Mouse (Mus musculus) layer of hippocampus, adult 8-10 months (tissue): ENCODE data around the gene Suds3. TPM values are rescaled to one million over a fixed set of nuclear protein-coding genes. Genes with fewer than 3 reads are reported as not detected.

Experiments used
- DNase-seq, 2 experiments: peaks; one replicate each; pipeline ENCODE4 v3.0.0; 2022; ENCODE audit warnings: low spot score in 2 of 2
- total RNA-seq, 4 experiments: library from RNA; stranded (reverse); gene quantifications; 2 replicates each; pipeline ENCODE4 v1.2.4; 2022

The Suds3 gene
- total RNA-seq, 4 experiments from 2014 or later, result 110 to 124 (median 116) TPM

DNA sequence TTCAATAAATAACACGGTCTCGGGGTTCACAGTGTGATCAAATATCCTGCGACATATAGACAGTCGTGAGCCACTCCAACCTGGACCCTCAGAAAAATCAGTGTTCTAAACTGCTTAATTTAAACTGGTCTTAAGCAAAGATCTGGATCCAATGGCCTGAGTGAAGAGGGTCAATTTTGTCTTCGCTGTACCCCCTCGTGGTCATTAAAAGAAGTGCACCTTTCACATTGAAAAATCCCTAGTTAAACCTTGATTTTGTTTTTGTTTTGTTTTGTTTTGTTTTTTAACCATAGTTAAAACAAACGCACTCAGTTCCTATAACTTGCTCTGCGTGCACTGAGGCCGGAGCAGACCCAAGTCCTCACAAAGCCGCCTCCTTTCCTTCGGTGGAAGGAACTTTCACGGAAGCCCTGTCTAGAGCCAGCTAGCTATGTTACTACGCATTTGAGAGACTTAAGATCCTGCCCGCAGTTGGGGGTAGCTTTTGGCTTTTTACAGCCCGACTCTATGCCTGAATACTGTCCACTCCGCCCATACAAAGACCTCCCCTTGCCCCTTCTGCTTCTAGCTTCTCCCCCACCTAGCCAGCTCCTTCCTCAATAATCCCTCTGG, 1.2 kb downstream of the Suds3 start:
- no peak for DNase-seq

DNA sequence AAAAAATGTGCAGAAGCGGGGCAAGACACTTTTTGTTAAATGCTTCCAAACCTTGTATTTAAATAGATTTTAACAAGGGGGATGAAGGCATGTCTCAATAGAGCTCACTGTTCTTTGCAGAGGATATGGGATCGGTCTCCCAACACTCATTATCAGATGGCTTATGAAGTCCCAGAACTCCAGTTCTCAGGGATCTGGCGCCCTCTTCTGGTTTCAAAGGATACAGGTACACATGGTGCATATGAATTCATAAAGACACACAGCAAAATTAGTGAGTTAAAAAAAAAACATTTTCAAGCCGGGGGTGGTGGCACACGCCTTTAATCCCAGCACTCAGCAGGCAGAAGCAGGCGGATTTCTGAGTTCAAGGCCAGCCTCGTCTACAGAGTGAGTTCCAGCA, 2.6 kb downstream of the Suds3 start:
- no peak for DNase-seq

DNA sequence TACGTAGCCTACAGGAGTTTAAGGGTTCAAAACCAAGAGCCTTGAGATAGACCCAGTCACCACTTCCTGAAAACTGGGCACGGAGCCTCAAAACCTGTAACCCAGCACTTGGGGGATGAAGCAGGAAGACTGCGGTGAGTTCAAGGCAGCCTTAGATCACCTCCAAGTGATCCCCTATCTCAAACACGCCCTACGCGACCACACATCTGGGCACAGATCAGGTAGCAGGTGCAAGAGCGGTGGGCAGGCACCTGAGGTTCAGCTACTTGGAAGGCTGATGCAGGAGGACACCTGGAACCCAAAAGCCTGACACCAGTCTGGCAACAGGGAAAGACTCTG, 4.2 kb downstream of the Suds3 start:
- DNase-seq, result no peak

DNA sequence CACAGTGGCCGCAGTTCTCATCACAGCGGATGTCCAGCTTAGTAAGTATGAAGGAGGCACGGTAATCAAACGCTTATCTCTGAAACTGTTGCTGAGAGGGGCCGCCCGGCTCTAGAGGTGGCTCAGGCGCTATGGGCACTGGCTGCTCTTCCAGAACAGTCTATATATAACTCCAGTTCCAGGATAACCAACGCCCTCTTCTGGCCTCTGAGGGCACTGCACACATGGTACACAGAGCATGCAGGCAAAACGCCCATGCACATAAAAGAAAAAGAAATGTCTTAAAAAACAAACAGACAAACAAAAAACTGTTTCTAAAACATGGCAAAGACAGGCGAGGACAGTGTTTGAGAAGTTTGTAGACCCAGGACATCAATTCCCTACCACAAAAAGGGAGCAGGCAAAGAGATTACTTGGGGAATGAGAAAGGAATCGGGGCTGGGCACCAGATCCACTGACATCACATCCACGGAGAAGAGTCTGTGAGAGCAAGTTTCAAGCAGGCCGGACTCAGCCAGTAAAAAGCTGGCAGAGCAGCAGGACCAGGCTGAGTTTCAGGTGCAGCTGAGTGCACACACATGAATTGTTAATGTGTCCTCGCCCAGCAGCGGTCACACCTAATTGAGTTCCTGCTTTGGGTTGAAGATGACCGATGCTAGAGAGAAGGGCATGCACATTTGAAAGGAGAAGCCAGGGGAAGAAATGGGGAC, 4.7 kb downstream of the Suds3 start:
- DNase-seq, result no peak

DNA sequence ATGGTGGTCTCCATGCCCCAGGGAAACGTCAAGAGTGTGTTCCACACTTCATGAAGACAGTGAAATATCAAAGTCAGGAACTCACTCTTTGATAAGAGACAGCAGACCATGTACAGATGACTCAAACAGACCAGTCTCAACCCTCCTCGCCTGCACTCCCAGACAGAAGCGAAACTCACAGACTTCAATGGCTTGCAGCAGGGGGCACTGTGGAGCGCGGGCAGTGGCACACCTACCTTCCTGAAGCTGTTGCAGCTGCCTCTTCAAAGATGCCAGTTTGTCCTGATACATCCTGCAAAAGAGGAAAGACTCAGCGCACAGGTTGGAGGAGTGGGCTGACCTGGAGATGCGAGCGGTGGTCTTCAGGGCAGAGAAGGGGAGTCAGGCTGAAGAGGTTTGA, 6.4 kb downstream of the Suds3 start:
- DNase-seq, result no peak

DNA sequence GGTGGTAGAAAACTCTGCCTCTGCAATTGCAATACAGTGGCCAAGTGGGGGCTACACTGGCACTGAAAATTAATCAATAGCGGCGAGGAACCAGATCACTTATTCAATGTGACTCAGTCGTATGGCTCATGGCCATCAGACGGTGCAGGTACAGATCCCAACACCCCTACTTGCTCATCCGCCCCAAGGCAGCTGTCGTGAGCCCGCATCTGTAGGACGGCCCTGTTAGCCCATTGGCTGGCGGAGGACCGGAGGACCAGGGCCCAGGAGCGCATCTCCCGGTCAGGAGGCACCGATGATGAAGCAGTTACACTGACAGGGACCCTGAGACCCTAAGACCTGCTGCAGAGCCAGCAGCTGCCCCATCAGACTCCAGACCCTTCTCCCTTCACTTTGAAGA, 7.2 kb downstream of the Suds3 start:
- no peak for DNase-seq

DNA sequence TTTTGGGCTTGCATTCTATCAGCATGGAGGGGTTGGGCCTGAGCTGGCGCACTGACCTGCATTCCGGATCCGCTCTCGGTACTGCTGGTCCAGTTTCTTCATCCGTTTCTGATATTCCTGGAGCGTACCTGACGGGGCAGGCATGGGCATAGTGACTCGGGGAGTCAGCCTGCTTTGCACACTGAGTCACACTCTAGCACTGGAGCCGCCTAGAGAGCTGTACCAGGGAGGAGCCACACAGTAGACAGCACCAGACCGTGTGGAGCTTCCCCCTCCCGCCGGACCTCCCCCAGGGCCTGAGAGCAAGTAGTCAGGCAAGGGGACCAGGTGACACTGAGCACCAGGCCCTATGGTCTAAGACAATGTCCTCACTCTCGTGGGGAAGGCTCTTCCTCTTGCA, 7.6 kb downstream of the Suds3 start:
- DNase-seq, result no peak

DNA sequence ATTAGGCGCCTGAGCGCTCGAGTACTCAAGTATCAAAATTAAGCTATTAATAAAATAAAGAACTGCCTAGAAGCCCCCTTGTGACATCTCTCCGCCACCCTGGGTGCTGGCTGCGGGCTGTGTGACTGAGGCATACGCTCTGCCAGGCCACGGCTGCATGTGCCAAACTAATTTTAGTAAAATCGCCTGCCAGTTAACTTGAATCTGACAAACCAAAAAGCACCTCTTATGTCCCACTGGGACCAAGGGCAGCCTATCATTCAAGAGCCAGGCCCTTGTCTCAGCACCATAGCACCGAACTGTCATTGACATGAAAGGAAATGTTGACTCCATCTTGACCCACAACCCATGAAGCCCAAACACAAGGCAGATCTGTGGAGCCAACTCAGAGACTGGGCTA, 10.2 kb downstream of the Suds3 start:
- DNase-seq, result no peak

DNA sequence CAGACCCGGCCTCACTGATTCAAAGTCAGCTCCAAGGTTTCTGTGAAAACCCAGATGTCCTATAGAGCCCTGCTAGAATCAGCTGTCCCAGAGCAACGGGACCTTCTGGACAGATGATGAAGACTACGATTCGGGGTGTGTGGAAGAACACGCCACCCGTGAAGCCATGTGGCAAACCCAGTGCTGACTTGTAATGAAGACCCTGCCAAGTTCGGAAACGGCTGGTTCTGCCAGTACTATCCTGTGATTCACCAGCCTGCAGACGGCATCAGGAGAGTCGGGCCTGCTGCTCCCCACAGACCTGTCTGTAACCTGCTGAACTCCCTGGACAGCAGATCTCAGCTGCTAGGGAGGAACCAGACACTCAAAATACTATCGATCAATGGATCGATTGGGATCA, 11.6 kb downstream of the Suds3 start:
- DNase-seq, result no peak

DNA sequence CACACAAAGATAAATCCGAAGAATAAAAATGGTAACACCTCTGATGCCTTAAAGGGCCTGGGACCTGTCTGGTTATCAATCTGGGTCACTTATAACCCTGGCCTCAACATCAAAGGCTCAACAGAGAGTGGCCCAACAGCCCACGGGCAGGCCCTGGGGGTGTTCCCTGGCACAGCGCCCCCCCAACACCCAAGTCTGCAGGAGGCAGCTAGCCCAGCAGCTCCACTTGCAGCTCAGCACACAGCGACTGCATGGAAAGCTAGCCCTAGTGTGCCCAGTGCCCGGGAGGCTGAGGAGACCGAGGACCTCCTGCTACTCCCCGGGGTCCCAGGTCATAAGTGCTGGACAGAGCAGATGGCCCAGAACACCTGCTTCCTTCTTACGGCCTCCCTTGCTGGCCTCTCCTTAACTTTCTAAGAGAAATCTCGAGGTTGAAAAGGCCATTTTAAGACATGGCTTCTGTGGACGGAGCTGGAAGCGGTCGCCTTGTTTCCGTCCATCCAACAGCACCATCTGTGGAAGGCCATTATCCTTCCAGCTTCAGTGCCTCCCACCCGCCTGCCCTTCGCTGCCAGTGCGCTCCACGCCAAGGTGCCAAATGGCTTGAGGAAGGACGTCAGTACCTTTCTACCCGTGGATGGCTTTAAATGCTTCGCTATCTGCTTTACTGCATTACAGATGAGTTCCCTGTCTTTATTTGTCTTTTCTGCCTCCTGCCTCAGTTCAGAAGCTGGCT, 12.6 kb downstream of the Suds3 start:
- no peak for DNase-seq

DNA sequence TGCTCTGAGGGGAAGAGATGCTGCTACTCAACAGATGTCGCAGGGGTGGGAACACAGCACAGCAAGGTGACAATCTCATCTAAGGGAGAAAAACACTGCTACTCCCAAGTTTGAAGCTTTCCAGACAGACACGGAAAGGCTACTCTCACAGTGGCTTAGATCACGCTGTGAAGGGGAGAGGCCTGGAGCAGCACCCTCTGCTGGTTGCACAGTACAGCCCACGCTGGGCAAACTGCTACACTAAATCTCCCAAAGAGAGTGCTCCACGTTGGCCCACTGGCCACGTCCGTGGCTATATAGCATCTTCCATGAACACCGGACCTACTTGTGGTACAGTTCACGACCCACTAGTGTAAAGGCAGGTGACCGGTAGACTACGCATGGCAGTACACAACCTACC, 16.2 kb downstream of the Suds3 start:
- no peak for DNase-seq

DNA sequence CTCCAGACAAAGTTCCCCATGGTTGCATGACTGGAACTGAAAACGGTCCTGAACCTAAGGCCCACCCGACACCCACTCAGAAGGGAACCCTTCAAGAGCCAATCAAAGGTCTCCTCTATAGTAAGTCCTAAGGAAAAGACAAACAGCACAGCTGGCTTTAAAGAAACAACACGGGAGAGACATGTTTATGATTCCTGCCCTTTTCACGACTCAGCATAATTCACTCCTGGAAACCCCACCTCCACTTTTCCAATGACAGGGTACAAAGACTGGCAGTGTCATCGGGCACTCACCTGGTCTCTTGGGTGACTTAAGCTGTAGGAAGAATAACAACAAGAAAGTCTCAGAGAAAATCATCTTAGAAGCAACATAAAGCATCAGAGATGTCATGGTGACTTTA, 16.9 kb downstream of the Suds3 start:
- no peak for DNase-seq

DNA sequence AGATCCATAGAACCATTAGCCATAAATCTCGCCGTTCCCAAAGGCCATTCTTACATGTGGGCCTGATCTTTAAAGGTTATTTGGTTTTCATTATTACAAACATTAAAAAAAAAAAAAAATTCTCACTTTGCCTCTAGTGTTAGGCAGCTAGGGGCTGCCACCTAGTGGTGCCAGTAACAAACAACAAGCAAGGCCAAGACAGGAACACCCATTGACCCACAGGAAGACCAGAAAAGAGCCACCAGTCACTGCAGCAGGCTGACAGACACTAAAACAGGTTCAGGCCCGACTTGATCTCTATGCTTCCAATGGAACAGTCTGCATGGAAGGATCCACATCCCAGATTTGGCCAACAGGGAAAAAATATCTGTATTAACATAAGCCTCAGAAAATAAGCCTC, 19.2 kb downstream of the Suds3 start:
- peak in 1 of 2 experiments; percentile 50 for DNase-seq

DNA sequence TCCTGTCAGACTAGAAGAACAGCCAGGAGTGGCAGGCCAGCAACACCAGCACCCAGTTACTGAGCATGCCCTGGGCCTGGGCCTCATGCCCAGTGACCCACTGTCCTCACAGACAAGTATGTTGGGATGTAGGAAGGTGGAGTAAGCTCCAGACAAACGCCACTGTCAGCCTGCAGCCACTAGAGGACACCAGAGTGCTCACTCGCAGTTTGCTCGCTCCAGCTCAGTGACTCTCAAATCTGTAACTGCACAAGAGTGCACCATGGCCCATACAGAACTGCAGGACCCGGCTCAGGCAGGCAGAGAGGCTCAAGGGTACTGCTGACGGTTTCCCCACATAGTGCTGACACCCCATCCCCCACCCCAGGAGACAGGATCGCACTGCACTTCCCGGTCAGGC, 21.5 kb downstream of the Suds3 start:
- peak in 1 of 2 experiments; percentile 49 for DNase-seq

DNA sequence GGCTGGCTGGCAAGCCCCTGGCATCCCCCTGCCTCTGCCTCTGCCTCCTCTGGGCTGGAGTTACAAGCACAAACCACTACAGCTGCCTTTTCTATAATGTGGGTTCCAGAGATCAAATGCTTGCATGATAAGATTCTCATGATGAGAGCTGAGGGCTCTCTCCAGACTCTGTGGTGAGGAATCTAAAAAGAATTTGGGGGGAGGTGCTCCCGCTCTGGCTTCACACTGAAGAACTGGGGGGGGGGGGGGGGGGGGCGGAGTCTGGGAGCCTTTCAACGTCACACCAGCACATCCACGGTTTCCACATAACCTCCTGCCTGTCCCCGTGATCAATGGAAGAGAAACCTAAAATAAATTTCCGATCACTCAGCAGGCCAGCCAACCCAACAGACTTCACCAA, 26.1 kb downstream of the Suds3 start:
- DNase-seq, result no peak

DNA sequence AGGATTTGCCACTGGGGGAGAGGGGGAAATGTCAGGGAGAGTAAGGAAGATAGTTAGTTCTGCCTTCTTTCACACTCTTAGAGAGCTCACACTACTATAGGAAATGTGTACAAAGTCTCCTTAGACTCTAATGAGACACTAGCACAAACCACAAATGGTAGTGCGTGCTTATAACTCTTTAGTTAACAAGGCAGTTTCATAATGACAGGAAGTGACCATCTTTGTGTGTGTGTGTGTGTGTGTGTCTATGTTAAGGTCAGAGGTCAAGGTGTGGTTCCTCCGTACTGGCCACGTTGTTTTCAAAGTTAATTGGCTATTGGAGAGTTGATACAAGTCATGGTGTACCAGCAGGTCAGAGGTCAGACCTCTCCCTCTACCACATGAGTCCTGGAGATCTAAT, 26.8 kb downstream of the Suds3 start:
- DNase-seq, result no peak

DNA sequence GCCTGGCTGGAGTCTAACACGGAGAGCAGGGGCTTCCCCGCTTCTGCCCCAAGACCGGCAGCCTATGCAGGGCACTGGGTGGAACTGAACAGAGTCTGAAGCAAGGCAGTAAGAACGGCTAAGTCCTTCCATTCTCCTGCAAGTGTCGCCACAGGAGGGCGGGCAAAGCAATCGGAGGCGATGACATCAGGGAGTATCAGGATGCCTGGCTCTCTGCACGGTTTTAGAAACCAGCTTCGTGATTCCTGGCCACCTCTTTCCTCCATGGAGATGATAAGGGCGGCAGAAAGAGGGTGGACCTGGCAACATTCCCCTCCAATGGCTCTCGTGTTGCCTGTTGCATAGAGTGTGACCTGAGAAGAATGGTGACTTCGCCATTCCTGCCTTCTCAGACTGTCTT, 28.2 kb downstream of the Suds3 start:
- no peak for DNase-seq

DNA sequence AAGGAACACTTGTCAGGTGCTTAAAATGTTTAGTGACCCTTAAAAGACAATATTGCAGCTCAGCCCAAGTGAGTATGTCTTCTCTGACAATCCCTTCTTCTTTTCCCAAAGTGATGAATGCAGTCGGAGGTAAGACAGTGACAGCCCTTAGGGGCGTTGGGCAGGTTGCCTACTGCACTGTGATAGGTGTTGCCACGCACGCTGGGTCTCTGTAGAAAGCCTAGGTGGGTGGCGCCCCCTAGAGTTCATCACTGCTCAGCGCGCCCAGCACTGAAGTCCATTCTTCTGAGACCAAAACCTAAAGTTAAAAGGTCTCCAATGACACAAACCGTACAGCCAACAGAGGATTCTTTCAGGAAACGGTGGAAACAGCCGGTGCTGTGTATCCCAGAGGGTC, 46.4 kb downstream of the Suds3 start:
- DNase-seq, result peak in 1 of 2 experiments; percentile 55

DNA sequence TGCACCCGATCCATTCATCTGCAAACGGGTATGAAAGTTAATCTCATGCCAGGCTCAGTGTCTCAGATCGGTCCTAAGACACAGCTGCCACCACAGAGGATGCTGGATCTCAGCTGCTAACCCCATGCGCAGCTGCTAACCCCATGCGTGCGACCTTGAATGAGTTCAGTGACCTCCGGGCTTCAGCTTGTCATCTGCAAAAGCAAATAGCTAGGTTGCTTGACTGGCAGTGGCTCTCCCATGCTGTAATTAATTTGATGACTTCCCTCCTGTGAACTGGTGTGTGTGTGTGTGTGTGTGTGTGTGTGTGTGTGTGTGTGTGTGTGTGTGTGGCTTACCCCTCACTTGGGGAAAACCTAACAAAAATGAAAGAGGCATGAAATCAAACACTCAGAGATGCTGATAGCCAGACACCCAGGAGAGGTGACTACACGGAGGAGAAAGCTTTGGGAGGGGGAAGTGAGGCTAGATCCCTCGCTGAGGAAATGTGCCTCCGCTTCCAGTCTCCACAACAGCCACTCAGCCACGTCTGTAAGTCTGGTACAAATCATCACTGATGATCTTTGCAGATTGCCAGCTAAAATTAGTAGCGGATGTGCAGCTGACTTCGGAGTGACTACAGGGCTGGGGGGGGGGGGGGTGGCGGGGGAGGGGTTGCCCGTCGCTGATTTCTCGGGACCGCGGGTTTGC, 47.0 kb downstream of the Suds3 start:
- DNase-seq, result no peak

DNA sequence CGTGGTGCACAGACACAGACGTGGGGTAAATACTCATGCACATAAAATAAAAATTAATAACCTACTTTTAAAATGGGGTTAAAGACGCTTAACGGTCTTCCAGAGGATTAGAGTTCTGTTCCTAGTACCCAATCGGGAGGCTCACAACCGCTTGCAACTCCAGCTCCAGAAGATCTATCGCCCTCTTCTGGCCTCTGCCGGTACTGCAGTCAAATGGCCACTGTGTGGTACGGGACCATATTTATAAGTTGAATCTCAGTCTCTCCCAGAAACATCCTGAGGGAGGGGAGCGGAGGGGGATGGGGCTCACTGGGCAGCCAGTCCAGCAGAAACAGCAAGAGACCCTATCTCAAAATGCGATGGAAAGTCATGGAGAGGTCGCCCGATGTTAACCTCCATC, 47.7 kb downstream of the Suds3 start:
- no peak for DNase-seq

DNA sequence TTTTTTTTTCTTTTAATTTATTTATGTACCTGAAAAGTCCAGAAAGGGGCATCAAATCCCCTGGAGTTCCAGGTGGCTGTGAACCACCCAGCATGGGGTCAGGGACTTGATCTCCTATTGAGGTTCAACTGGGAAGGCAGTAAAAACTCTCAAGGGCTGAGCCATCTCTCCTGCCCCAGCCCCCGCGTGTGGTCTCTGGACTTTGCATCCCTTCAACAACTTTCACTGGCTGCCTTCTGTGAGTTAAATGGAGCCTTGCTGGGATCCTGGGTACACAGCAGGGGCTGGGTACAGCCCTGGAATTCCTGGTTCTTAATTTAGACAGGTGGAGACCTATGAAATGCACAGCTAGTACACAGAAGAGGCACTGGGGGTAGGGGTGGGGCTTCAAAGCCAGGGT, 54.7 kb downstream of the Suds3 start:
- no peak for DNase-seq

DNA sequence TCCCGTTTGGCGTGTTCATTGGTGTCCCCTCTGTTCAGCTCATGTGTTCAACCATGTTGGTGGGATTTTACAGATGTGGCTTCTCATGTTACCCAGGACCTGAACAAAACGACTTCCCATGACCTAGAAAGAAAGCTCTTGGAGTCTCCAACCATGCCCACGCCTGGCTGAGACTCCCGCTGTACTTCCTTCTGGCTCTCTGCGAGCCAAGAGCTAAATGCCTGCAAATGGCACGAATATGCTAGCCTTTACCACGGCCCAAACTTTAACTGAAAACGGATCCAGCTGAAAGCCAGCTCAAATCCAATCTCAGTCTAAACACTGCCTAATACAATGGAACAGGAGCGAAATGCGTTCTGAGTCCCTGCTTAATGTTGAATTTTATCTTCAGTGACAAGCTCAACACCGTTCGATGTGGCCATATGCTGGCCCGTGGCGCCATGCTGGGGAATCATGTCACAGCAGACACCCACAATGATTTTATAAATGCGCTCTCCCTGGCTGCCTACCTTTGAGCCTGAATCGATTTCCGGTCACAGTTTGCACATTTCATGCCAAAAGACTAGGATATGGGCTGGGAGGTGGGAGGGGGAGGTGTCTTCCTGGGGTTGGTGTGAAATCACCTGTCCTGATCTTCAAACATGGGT, 55.3 kb downstream of the Suds3 start:
- DNase-seq, result no peak
